Mouse (Mus musculus) layer of hippocampus, adult 11-12 months (tissue): ENCODE results near the gene Senp6.
"Not testable (repeated sequence)": the region's sequence is repeated elsewhere in the genome, so short reads cannot be mapped to it uniquely, and the experiment has no call there.

ENCODE experiments used
- DNase-seq: peaks from one replicate; pipeline ENCODE4 v3.0.0; 2022; ENCODE audit warnings: low spot score

Gene Senp6

GRCm38 (mm10) chr9:80080941-80081340 is 14.2 kb downstream of the Senp6 start:
- no peak for DNase-seq

GRCm38 (mm10) chr9:80084429-80085092 is 17.9 kb downstream of the Senp6 start:
- no peak for DNase-seq

DNA sequence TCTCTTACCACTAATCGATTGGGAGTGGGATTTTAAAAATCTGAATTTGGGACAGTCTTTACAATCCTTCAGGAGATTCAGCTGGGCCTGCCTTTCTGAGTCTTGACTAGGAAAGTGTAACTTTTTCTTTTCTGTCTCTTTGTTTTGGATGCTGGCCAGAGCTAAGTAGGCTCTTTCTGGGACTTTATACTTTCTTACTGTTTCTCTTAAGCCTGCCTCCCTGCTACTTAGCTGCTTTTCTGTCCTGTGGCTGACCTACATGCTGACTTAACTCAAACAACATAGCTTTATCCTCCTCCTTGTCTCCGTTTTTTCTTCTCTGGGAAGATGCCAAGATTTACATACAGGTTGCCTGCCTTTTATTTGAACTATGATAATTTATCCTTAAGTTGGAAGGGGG is 19.0 kb downstream of the Senp6 start:
- DNase-seq: no peak

- not testable (repeated sequence) for DNase-seq
Measured at GRCm38 (mm10) chr9:80086272-80086966, 19.7 kb downstream of the Senp6 start.

DNA sequence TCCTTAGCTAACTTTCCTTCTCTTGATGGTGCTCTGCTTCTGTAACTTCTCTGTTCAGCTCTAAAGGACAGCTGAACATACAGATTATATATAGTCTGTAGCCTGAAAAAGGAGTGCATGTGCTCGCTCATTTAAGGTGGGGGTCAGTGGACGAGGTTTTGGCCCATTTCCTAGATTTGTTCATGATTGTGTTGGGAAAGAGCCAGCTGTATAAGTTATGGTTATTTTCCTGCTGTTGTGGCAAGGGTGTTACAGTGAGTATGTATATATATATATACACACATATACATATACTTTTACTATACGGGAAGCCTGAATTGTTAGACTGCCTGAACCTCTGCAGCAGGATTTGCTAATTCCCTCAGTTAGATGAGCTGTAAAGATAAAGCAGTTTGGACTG is 22.7 kb downstream of the Senp6 start:
- no peak for DNase-seq

GRCm38 (mm10) chr9:80096325-80096724 is 29.6 kb downstream of the Senp6 start:
- no peak for DNase-seq

DNA sequence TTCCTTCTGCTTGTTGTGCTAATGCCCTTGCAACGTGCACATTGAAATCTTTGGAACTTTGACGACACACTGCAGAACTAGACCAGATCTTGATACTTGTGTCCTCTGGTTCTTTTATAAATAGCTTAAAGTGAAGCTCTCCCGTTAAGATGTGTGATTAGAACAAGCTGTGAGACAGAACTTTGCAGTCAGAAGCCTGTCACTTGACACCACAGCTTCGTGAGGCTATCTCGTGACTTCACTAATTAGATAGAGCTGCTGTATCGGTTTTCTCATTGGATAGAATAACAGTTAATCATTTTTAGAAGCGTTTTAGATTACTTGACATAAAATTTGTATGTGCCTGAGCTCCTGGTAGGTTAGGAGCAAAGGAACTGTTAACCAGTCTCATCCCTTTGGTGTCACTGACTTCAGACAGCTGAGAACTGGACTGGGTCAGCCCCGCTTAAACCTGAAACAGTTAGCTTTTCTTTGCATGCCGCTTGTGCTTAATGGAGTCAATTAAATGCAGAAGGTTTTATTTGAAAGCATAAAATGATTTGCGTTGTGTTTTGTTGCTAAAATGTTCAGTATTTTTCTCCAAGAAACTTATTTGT is 79.4 kb downstream of the Senp6 start:
- DNase-seq: no peak

GRCm38 (mm10) chr9:80149594-80149993 is 82.9 kb downstream of the Senp6 start:
- no peak for DNase-seq

DNA sequence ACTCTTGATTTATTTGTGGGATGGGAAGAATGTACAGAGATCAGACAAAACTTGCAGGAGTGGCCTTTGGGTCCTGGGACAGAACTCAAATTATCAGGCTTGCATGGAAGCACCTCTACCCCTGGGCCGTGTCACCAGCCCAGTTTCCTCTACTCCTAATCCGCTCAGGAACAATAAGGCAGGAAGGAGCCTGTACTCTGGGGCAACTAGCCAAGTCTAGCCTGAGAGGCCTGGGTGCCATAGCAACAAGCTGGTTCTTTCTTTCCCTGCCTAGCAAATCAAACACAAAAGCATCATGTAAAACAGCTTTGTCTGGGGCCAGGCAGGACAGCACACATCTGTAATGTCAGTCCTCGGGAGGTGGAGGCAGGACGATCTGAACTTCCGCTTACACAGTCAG is 88.6 kb downstream of the Senp6 start:
- peak; percentile 69 for DNase-seq

GRCm38 (mm10) chr9:80156780-80157179 is 90.1 kb downstream of the Senp6 start:
- DNase-seq: no peak

GRCm38 (mm10) chr9:80157840-80158465 is 91.2 kb downstream of the Senp6 start:
- no peak for DNase-seq

GRCm38 (mm10) chr9:80158937-80159336 is 92.2 kb downstream of the Senp6 start:
- no peak for DNase-seq

- no peak for DNase-seq
Measured at GRCm38 (mm10) chr9:80161451-80161850, 94.7 kb downstream of the Senp6 start.

DNA sequence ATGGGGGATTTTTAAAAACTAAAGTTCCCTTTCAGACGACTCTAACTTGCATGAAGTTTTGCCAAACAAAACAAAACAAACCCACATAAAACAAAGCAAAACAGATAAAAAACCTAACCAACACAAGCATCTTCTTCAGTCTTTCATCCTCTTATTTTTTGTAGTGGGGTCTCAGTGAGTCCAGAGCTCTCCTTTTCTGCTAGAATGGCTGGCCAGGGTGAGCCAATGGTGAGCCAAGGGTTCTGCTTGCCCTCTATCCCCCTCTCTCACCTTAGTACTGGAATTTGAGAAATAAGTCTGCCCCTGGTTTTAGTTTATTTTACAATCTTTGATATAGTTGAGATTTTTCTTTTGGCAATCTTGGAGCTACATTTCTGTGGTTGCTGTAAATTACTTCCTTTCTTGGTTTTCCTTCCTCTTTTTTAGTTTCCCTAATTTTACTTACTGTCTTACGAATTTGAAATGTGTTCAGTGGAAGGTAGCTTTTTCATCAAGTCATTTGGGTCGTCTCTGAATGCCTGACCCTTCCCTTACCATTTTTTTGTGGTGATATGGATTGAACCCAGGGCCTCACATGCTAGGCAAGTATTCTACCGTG is 96.5 kb downstream of the Senp6 start:
- no peak for DNase-seq

DNA sequence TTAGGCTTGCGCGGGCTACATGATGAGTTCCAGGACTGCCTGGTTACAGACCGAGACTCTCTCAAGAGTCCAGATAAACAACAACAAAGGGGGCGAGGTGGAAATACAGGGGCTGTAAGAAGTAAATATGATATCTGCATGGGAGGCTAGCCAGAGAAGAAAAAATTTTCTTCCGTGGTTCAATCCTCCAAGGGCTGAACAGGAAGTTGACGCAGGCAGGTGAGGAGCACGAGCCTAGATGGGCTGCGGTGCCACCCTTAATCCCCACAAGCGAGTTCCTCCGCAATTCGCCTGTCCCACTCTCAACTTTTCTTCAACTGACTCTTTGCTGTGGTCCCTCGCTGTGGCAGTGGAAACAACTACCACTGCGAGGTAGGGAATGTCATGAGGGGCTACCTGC is 97.5 kb downstream of the Senp6 start:
- no peak for DNase-seq

DNA sequence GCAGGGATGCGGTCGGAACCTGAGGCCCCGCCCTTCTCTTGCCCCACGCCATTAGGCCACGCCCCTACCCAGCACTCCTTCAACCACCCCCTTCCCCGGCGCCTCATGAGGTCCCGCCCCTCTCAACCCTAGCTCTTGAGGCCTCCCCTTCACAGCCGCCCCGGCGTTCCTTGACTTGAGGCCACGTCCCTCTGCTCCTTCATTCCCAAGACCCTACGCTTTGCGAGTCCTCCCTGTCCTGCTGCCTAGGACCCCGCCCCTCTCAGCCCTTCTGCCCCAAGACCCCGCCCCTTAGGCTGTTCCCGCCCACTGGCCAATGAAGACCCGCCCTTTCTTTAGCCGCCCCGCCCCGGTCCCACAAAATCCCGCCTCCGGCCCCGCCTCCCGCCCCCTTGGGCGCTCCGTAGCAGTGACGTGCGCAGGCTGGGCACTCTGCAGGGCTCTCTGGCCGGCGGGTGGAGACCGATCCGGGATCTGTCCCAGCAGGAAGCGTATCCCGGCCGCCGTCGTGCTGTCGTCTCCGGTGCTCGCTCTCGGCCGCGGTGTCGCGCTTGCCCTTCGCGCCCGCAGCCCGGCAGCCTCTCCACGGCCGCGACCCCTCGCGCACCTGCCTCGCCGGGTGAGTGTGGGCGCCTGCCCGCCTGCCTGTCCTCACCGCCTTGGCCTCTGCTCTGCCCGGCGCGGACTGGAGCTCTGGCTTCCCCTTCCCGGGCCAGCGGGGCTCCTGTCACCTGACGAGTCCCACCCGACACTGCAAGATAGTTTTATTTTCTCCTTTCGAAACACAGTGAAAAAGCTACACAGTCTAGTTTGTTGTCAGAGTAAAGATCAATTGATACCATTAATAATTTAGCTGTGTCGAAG is 98.1 kb downstream of the Senp6 start, which contains the start of gene Myo6:
Gene Myo6 (plus strand): TSS at position 421 of the 864 bp plus-strand sequence.
- peak; percentile 94 for DNase-seq

DNA sequence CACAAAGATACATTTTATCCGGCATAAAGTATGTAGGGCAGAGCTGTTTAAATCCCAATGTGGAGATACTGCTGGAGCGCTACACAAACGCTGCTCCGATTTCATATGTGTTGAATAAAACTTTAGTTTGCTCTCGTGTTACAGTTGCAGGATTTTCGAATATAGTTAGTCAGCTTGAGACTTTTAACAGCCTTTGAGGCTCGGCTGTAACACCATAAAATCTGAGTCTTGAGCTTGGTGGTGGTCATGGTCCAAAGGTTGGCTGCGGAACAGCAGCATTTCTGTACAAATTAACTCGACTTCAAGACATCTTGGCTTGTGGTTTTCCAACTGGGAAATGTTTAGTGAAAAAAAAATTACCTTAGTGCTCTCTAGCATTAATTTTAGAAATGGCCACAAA is 99.0 kb downstream of the Senp6 start:
- DNase-seq: no peak

DNA sequence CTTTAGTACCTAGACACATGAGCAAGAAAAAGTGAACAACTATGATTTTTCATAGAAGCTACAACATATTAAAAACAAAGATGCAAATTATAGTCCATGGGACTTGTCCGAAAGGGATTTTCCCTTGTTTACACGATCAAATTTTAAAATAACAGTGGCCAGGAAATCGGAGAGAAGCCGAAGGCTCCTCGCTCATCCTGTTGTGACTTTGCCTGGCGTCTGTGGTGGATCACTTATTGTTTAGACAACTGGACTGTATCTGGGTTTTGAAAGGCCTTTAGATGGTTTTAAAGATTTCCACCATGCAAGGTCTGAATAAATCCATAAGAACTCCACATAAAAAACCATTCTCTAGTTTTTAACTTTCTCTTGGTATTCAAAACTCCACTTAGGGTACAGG is 99.7 kb downstream of the Senp6 start:
- no peak for DNase-seq

DNA sequence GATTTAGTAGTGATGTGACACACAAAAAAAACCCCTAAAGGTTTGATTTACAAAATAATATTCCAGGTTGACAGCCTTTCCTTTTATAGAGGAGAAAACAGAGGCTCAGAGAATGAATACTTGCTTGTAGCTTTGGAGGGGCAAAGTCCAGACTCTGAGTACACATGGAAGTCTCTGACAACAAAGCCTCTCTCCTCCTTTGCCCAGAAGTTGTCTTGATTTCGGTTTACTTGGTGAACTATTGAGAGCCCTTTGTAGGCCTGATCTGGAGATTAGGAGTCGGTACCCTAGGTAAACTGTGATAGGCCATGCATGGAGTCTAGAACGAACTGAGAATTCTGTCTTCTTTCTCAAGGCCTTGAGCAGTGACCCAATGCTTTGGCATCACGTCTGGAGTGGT is 100.4 kb downstream of the Senp6 start:
- DNase-seq: no peak

- no peak for DNase-seq
Measured at GRCm38 (mm10) chr9:80169551-80169950, 102.8 kb downstream of the Senp6 start.

DNA sequence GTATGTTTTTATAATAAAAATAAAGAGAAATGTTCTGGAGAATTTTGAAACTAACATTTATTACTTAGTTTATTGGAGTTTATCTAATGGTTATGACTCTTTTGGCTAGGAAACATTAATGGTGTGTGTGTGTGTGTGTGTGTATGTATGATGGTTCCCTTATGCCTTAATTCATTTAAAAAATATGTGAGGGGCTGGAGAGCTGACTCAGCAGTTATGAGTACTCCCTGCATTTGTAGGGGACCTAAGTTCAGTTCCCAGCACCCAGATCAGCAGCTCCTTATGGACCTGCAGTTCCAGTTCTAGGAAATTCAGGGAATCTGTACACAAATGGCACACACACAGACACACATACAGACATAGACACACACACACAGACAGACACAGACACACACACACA is 104.5 kb downstream of the Senp6 start:
- DNase-seq: no peak
